Mouse (Mus musculus): ENCODE measurements at regions not wholly inside any gene's neighbourhood (a gene's known extent, or its start where the extent isn't known, plus 50 kb on each side); places are given as distances from the start of the nearest gene placed in this dataset.

- Histone ChIP-seq H3K27me3 (ENCODE audit: control insufficient read depth, insufficient read depth, low read length) (no peaks in the 10 kb centered on the region), H3K27ac (ENCODE audit: control insufficient read depth, insufficient read depth, low read depth, low read length) (no peak overlapping the region), H3K36me3 (ENCODE audit: control insufficient read depth, insufficient read depth, low read length) (no peaks in the 10 kb centered on the region), H3K4me3 (ENCODE audit: control insufficient read depth, low read depth, low read length) (no peak overlapping the region), H3K4me1 (ENCODE audit: control insufficient read depth, insufficient read depth, low read length) (no peaks in the 10 kb centered on the region)
- TF ChIP-seq CTCF (IDR thresholded peaks at IDR 0.05; ENCODE audit: control insufficient read depth, insufficient read depth, insufficient replicate concordance, low read depth, low read length) (no peak), POLR2A (IDR thresholded peaks at IDR 0.05; ENCODE audit: control insufficient read depth, low read depth, low read length) (no peak)
Measured at GRCm38 (mm10) chr4:72331882-72332281, 131.2 kb upstream of the Tle1 start.

GRCm38 (mm10) chr4:72329026-72329390, 128.3 kb upstream of the Tle1 start:
- Histone ChIP-seq H3K27ac (ENCODE audit: control insufficient read depth, insufficient read depth, low read depth, low read length) (no peak overlapping the region), H3K4me3 (ENCODE audit: control insufficient read depth, low read depth, low read length) (no peak overlapping the region), H3K36me3 (ENCODE audit: control insufficient read depth, insufficient read depth, low read length) (no peaks in the 10 kb centered on the region), H3K27me3 (ENCODE audit: control insufficient read depth, insufficient read depth, low read length) (no peaks in the 10 kb centered on the region), H3K4me1 (ENCODE audit: control insufficient read depth, insufficient read depth, low read length) (no peaks in the 10 kb centered on the region)
- TF ChIP-seq CTCF (IDR thresholded peaks at IDR 0.05; ENCODE audit: control insufficient read depth, insufficient read depth, insufficient replicate concordance, low read depth, low read length), result no peak
- TF ChIP-seq POLR2A (IDR thresholded peaks at IDR 0.05; ENCODE audit: control insufficient read depth, low read depth, low read length), result no peak

DNA sequence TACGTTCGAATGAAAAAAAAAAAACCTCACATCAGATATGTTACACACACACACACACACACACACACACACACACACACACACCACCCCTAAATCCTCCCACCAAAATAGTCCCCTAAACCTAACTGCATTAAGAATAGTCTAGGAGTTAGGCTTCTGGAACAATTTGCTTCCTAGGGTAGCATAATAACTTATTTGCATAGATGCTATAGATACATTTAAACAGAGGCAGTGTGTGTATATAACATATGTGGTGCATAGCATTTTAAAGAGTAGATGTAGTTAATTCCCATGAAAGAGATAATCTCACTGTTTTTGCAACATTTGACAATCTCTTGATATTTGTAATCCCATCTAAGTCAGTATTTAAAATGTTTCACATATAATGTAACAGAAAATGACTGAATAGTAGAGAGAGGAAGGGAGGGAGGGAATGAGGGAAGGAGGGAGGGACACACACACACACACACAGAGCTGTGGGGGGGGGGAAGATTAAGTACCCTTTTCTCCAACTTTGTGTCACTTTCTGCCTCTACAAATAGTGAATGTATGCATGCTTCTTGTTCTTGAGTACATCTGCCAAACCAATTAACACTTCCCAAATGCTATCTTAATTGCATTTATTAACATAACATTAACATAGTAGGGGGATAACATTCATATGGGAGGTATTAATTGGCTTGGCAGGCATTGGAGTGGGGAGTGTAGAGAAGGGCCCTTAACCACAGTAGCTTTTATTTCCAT, 127.7 kb upstream of the Tle1 start:
- no peak overlapping the region for H3K27ac ChIP-seq (ENCODE audit: control insufficient read depth, insufficient read depth, low read depth, low read length)
- no peaks in the 10 kb centered on the region for H3K4me1 ChIP-seq (ENCODE audit: control insufficient read depth, insufficient read depth, low read length)
- TF ChIP-seq POLR2A (IDR thresholded peaks at IDR 0.05; ENCODE audit: control insufficient read depth, low read depth, low read length) (no peak), CTCF (IDR thresholded peaks at IDR 0.05; ENCODE audit: control insufficient read depth, insufficient read depth, insufficient replicate concordance, low read depth, low read length) (no peak)
- H3K4me3 ChIP-seq (ENCODE audit: control insufficient read depth, low read depth, low read length), result no peak overlapping the region
- H3K36me3 ChIP-seq (ENCODE audit: control insufficient read depth, insufficient read depth, low read length), result no peaks in the 10 kb centered on the region
- H3K27me3 ChIP-seq (ENCODE audit: control insufficient read depth, insufficient read depth, low read length), result no peaks in the 10 kb centered on the region

DNA sequence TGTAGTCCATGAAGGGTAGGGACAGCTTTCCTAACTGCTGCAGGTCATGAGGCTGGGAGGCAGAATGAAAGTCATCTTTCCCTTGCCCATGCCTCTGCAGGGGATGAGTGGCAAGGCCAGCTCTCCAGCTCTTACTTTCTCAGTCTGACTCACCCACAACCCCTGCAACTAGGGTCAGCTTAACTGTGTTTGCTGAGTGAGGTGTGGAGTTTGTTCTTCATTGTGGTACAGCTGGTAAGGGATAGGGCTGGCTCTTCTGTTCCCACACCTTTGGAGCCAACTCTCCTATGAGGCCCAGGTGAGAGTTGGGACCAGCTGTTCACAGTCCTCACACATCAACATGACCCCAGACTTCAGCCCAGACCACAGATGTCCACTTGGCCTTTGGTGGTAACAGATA, 124.2 kb upstream of the Tle1 start:
- H3K27ac ChIP-seq (ENCODE audit: control insufficient read depth, insufficient read depth, low read depth, low read length), result no peak overlapping the region
- no peaks in the 10 kb centered on the region for H3K27me3 ChIP-seq (ENCODE audit: control insufficient read depth, insufficient read depth, low read length)
- no peak overlapping the region for H3K4me3 ChIP-seq (ENCODE audit: control insufficient read depth, low read depth, low read length)
- TF ChIP-seq POLR2A (IDR thresholded peaks at IDR 0.05; ENCODE audit: control insufficient read depth, low read depth, low read length), result no peak
- no peak for TF ChIP-seq CTCF (IDR thresholded peaks at IDR 0.05; ENCODE audit: control insufficient read depth, insufficient read depth, insufficient replicate concordance, low read depth, low read length)
- H3K4me1 ChIP-seq (ENCODE audit: control insufficient read depth, insufficient read depth, low read length), result no peaks in the 10 kb centered on the region
- H3K36me3 ChIP-seq (ENCODE audit: control insufficient read depth, insufficient read depth, low read length), result no peaks in the 10 kb centered on the region

DNA sequence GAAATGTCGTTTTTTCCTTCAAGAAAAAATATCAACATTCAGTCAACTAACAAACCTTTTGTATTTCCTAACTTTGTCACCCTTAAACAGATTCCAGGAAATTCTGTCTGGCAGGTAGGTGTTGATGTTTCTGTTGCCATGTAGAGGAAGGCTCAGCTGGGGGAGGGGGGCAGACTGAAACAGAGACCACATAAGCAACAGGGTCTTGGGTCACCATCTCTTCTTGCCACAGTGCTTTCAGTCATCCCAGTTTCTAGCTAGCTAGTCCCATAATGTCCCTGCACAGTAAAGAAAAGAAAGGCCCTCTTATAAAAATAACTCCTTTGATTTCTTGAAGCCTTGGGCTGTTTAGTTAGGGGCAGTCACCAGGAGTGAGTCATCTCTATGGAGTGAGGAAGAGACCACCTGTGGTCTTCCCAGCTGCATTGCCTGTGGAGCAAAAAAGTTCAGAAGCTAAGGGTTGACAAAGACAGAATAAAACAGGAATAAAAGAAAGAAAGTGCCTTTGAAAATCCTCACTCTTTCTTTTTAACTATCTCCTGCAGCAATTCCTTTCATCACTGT, 84.5 kb upstream of the Tle1 start:
- Histone ChIP-seq H3K4me3 (ENCODE audit: control insufficient read depth, low read depth, low read length) (no peak overlapping the region), H3K27me3 (ENCODE audit: control insufficient read depth, insufficient read depth, low read length) (no peaks in the 10 kb centered on the region), H3K4me1 (ENCODE audit: control insufficient read depth, insufficient read depth, low read length) (no peaks in the 10 kb centered on the region), H3K27ac (ENCODE audit: control insufficient read depth, insufficient read depth, low read depth, low read length) (no peak overlapping the region), H3K36me3 (ENCODE audit: control insufficient read depth, insufficient read depth, low read length) (no peaks in the 10 kb centered on the region)
- TF ChIP-seq CTCF (IDR thresholded peaks at IDR 0.05; ENCODE audit: control insufficient read depth, insufficient read depth, insufficient replicate concordance, low read depth, low read length) (no peak), POLR2A (IDR thresholded peaks at IDR 0.05; ENCODE audit: control insufficient read depth, low read depth, low read length) (no peak)

- H3K4me3 ChIP-seq (ENCODE audit: control insufficient read depth, low read depth, low read length), result no peak overlapping the region
- no peaks in the 10 kb centered on the region for H3K27me3 ChIP-seq (ENCODE audit: control insufficient read depth, insufficient read depth, low read length)
- no peaks in the 10 kb centered on the region for H3K36me3 ChIP-seq (ENCODE audit: control insufficient read depth, insufficient read depth, low read length)
- H3K4me1 ChIP-seq (ENCODE audit: control insufficient read depth, insufficient read depth, low read length), result no peaks in the 10 kb centered on the region
- no peak overlapping the region for H3K27ac ChIP-seq (ENCODE audit: control insufficient read depth, insufficient read depth, low read depth, low read length)
- no peak for TF ChIP-seq CTCF (IDR thresholded peaks at IDR 0.05; ENCODE audit: control insufficient read depth, insufficient read depth, insufficient replicate concordance, low read depth, low read length)
Measured at GRCm38 (mm10) chr4:72250531-72250930, 49.8 kb upstream of the Tle1 start.

Measured in testis, adult 2 months (tissue).